Mouse (Mus musculus): Measurements from ENCODE around the gene Slc48a1. TPM values are rescaled to one million over a fixed set of nuclear protein-coding genes. Genes with fewer than 3 reads are reported as not detected.

Gene Slc48a1
- polyA plus RNA-seq, 1 experiment from 2014 or later, result 28.1 TPM

DNA sequence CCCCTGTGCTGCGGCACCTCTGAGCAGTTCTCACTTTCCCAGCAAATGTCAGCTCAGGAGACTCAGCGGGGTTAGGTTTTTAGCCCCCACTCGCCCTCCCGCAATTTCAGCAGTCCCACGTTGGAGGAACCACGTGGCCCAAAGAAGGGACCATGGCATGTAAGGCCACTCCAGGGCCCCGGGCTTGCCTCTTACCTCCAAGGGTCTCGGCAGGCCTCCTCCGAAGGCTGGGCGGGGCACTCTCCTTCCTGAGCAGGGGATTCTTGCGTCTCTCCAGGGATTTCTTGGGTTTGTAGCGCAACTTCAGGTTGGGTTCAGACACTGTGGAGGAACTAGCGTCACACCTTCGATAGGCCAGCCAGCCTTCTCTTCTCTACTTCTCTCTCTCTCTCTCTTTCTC lies 30.9 kb downstream of the Slc48a1 start:
- H3K4me3 ChIP-seq (ENCODE audit: low read depth, low read length), result no peak overlapping the region
- H3K27ac ChIP-seq (ENCODE audit: low read depth, low read length), result no peak overlapping the region
- H3K4me2 ChIP-seq (replicated peaks; ENCODE audit: low read depth, low read length), result no peak overlapping the region
- DNase-seq (ENCODE audit: low spot score) (no peak), ATAC-seq (ENCODE audit: low FRiP score) (no peak)
- no peaks in the 10 kb centered on the region; the same call in none of the 2 replicates for H3K36me3 ChIP-seq (ENCODE audit: control insufficient read depth, insufficient read depth, low read length)
- H3K4me1 ChIP-seq (replicated peaks; ENCODE audit: control insufficient read depth, insufficient read depth, low read length), result 0 out of 2 replicates have a peak, but pooled peaks cover 2% of the 10 kb centered on the region
- no peaks in the 10 kb centered on the region for H3K27me3 ChIP-seq (ENCODE audit: control insufficient read depth, insufficient read depth, low read length)
- no peak overlapping the region for H3K9ac ChIP-seq (ENCODE audit: low read depth, low read length)
- WGBS, result 81% methylated on average over 14 of the region's 14 CpGs
- no peaks in the 10 kb centered on the region for H3K9me3 ChIP-seq (ENCODE audit: control insufficient read depth, low read length)

- Histone ChIP-seq H3K27me3 (ENCODE audit: control insufficient read depth, insufficient read depth, low read length) (no peaks in the 10 kb centered on the region), H3K36me3 (ENCODE audit: control insufficient read depth, insufficient read depth, low read length) (no peaks in the 10 kb centered on the region; the same call in none of the 2 replicates), H3K27ac (ENCODE audit: low read depth, low read length) (no peak overlapping the region), H3K4me1 (replicated peaks; ENCODE audit: control insufficient read depth, insufficient read depth, low read length) (0 out of 2 replicates have a peak, but pooled peaks cover 2% of the 10 kb centered on the region), H3K9ac (ENCODE audit: low read depth, low read length) (no peak overlapping the region), H3K4me2 (replicated peaks; ENCODE audit: low read depth, low read length) (no peak overlapping the region), H3K9me3 (ENCODE audit: control insufficient read depth, low read length) (no peaks in the 10 kb centered on the region), H3K4me3 (ENCODE audit: low read depth, low read length) (no peak overlapping the region)
- WGBS, result 86% methylated on average over 5 of the region's 5 CpGs
- no peak for ATAC-seq (ENCODE audit: low FRiP score)
- DNase-seq (ENCODE audit: low spot score), result no peak
Measured at GRCm38 (mm10) chr15:97809942-97810341, 31.6 kb downstream of the Slc48a1 start.

DNA sequence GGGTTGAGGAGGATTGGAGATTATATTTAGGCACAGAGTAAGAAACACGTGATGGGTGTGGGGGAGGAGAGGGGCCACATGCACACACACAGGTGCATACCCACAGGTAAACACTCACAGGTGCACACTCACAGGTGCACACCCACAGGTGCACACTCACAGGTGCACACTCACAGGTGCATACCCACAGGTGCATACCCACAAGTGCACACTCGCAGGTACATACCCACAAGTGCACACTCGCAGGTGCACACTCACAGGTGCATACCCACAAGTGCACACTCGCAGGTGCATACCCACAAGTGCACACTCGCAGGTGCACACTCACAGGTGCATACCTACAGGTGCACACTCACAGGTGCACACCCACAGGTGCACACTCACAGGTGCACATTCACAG lies 32.1 kb downstream of the Slc48a1 start:
- H3K9ac ChIP-seq (ENCODE audit: low read depth, low read length), result no peak overlapping the region
- no peak overlapping the region for H3K27ac ChIP-seq (ENCODE audit: low read depth, low read length)
- no peaks in the 10 kb centered on the region; the same call in none of the 2 replicates for H3K36me3 ChIP-seq (ENCODE audit: control insufficient read depth, insufficient read depth, low read length)
- H3K4me3 ChIP-seq (ENCODE audit: low read depth, low read length), result no peak overlapping the region
- H3K4me1 ChIP-seq (replicated peaks; ENCODE audit: control insufficient read depth, insufficient read depth, low read length), result 0 out of 2 replicates have a peak, but pooled peaks cover 2% of the 10 kb centered on the region
- no peak overlapping the region for H3K4me2 ChIP-seq (replicated peaks; ENCODE audit: low read depth, low read length)
- H3K27me3 ChIP-seq (ENCODE audit: control insufficient read depth, insufficient read depth, low read length), result no peaks in the 10 kb centered on the region
- whole genome bisulfite sequencing, result 93% methylated on average over 5 of the region's 5 CpGs
- no peak for DNase-seq (ENCODE audit: low spot score)
- no peak for ATAC-seq (ENCODE audit: low FRiP score)
- H3K9me3 ChIP-seq (ENCODE audit: control insufficient read depth, low read length), result no peaks in the 10 kb centered on the region

DNA sequence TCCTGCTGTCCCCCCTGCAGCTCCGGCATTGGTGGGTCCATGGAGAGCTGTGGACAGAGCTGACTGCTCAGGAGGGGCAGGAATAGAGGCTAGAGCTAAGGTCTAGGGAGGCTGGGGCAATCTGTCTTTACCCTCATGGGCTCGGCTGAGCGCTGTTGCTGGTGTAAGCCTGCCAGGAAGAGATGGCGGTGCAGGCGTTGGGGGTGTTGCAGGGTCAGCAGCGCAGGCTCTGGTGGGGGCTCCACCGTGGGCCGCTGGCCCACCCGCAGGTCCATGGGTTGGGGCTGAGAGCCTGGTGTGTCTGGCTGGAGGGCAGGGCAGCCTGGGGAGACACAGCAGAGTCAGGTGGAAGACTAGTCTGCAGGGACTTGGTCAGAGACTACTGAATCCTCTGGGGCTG lies 33.0 kb downstream of the Slc48a1 start:
- WGBS, result 87% methylated on average over 9 of the region's 9 CpGs
- no peak overlapping the region for H3K4me2 ChIP-seq (replicated peaks; ENCODE audit: low read depth, low read length)
- no peak overlapping the region for H3K27ac ChIP-seq (ENCODE audit: low read depth, low read length)
- DNase-seq (ENCODE audit: low spot score), result no peak
- no peaks in the 10 kb centered on the region for H3K9me3 ChIP-seq (ENCODE audit: control insufficient read depth, low read length)
- H3K9ac ChIP-seq (ENCODE audit: low read depth, low read length), result no peak overlapping the region
- no peak for ATAC-seq (ENCODE audit: low FRiP score)
- no peaks in the 10 kb centered on the region for H3K27me3 ChIP-seq (ENCODE audit: control insufficient read depth, insufficient read depth, low read length)
- H3K4me3 ChIP-seq (ENCODE audit: low read depth, low read length), result no peak overlapping the region
- H3K4me1 ChIP-seq (replicated peaks; ENCODE audit: control insufficient read depth, insufficient read depth, low read length), result 0 out of 2 replicates have a peak, but pooled peaks cover 2% of the 10 kb centered on the region
- no peaks in the 10 kb centered on the region; the same call in none of the 2 replicates for H3K36me3 ChIP-seq (ENCODE audit: control insufficient read depth, insufficient read depth, low read length)

DNA sequence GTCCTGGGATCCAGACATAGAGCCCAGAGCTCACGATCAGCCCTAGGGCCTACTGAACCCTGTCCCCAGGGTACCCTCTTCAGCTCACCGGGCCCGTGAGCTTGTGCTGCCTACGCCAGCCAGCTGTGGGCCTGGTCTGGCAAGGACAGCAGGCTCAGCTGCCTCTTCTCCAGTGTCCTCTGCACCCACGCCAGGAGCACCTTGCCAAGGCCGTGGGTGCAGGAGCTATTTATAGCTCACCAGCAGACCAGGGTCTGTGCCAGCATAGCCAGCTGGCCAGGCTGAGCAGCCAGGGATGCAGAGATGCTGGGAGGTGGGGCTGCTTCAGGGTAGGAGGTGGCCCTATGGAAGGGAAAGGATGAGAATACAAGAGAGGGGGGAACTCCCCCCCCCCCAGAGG lies 33.8 kb downstream of the Slc48a1 start:
- no peak overlapping the region for H3K9ac ChIP-seq (ENCODE audit: low read depth, low read length)
- H3K9me3 ChIP-seq (ENCODE audit: control insufficient read depth, low read length), result no peaks in the 10 kb centered on the region
- 0 out of 2 replicates have a peak, but pooled peaks cover 2% of the 10 kb centered on the region for H3K4me1 ChIP-seq (replicated peaks; ENCODE audit: control insufficient read depth, insufficient read depth, low read length)
- H3K27ac ChIP-seq (ENCODE audit: low read depth, low read length), result no peak overlapping the region
- H3K4me3 ChIP-seq (ENCODE audit: low read depth, low read length), result no peak overlapping the region
- WGBS, result 86% methylated on average over 6 of the region's 6 CpGs
- no peak for ATAC-seq (ENCODE audit: low FRiP score)
- no peak overlapping the region for H3K4me2 ChIP-seq (replicated peaks; ENCODE audit: low read depth, low read length)
- no peak for DNase-seq (ENCODE audit: low spot score)
- H3K36me3 ChIP-seq (ENCODE audit: control insufficient read depth, insufficient read depth, low read length), result no peaks in the 10 kb centered on the region; the same call in none of the 2 replicates
- H3K27me3 ChIP-seq (ENCODE audit: control insufficient read depth, insufficient read depth, low read length), result no peaks in the 10 kb centered on the region

- H3K27me3 ChIP-seq (ENCODE audit: control insufficient read depth, insufficient read depth, low read length), result no peaks in the 10 kb centered on the region
- no peak for ATAC-seq (ENCODE audit: low FRiP score)
- no peaks in the 10 kb centered on the region for H3K9me3 ChIP-seq (ENCODE audit: control insufficient read depth, low read length)
- H3K4me2 ChIP-seq (replicated peaks; ENCODE audit: low read depth, low read length), result no peak overlapping the region
- no peaks in the 10 kb centered on the region; the same call in 1 of the 2 replicates for H3K36me3 ChIP-seq (ENCODE audit: control insufficient read depth, insufficient read depth, low read length)
- H3K4me3 ChIP-seq (ENCODE audit: low read depth, low read length), result no peak overlapping the region
- DNase-seq (ENCODE audit: low spot score), result no peak
- no peak overlapping the region for H3K9ac ChIP-seq (ENCODE audit: low read depth, low read length)
- WGBS, result 65% methylated on average over 7 of the region's 7 CpGs
- 0 out of 2 replicates have a peak, but pooled peaks cover 2% of the 10 kb centered on the region for H3K4me1 ChIP-seq (replicated peaks; ENCODE audit: control insufficient read depth, insufficient read depth, low read length)
- no peak overlapping the region for H3K27ac ChIP-seq (ENCODE audit: low read depth, low read length)
Measured at GRCm38 (mm10) chr15:97812875-97813274, 34.6 kb downstream of the Slc48a1 start.

- no peak overlapping the region for H3K4me2 ChIP-seq (replicated peaks; ENCODE audit: low read depth, low read length)
- no peaks in the 10 kb centered on the region for H3K9me3 ChIP-seq (ENCODE audit: control insufficient read depth, low read length)
- 0 out of 2 replicates have a peak, but pooled peaks cover 2% of the 10 kb centered on the region for H3K4me1 ChIP-seq (replicated peaks; ENCODE audit: control insufficient read depth, insufficient read depth, low read length)
- DNase-seq (ENCODE audit: low spot score) (no peak), ATAC-seq (ENCODE audit: low FRiP score) (no peak)
- H3K36me3 ChIP-seq (ENCODE audit: control insufficient read depth, insufficient read depth, low read length), result no peaks in the 10 kb centered on the region; the same call in 1 of the 2 replicates
- H3K9ac ChIP-seq (ENCODE audit: low read depth, low read length), result no peak overlapping the region
- H3K4me3 ChIP-seq (ENCODE audit: low read depth, low read length), result no peak overlapping the region
- H3K27ac ChIP-seq (ENCODE audit: low read depth, low read length), result no peak overlapping the region
- no peaks in the 10 kb centered on the region for H3K27me3 ChIP-seq (ENCODE audit: control insufficient read depth, insufficient read depth, low read length)
- 51% methylated on average over 21 of the region's 21 CpGs for WGBS
Measured at GRCm38 (mm10) chr15:97813452-97814204, 35.3 kb downstream of the Slc48a1 start.

GRCm38 (mm10) chr15:97814703-97815102 lies 36.4 kb downstream of the Slc48a1 start:
- ATAC-seq (ENCODE audit: low FRiP score) (no peak), DNase-seq (ENCODE audit: low spot score) (no peak)
- WGBS, result 49% methylated on average over 5 of the region's 5 CpGs
- no peak overlapping the region for H3K27ac ChIP-seq (ENCODE audit: low read depth, low read length)
- H3K27me3 ChIP-seq (ENCODE audit: control insufficient read depth, insufficient read depth, low read length), result no peaks in the 10 kb centered on the region
- H3K36me3 ChIP-seq (ENCODE audit: control insufficient read depth, insufficient read depth, low read length), result no peaks in the 10 kb centered on the region
- no peak overlapping the region for H3K4me3 ChIP-seq (ENCODE audit: low read depth, low read length)
- no peak overlapping the region; the same call in 1 of the 2 replicates for H3K9ac ChIP-seq (ENCODE audit: low read depth, low read length)
- no peaks in the 10 kb centered on the region for H3K9me3 ChIP-seq (ENCODE audit: control insufficient read depth, low read length)
- no peak overlapping the region for H3K4me2 ChIP-seq (replicated peaks; ENCODE audit: low read depth, low read length)
- H3K4me1 ChIP-seq (replicated peaks; ENCODE audit: control insufficient read depth, insufficient read depth, low read length), result 0 out of 2 replicates have a peak, but pooled peaks cover 2% of the 10 kb centered on the region

GRCm38 (mm10) chr15:97815254-97815653 lies 36.9 kb downstream of the Slc48a1 start:
- Histone ChIP-seq H3K27ac (ENCODE audit: low read depth, low read length) (no peak overlapping the region), H3K9ac (ENCODE audit: low read depth, low read length) (no peak overlapping the region), H3K36me3 (ENCODE audit: control insufficient read depth, insufficient read depth, low read length) (no peaks in the 10 kb centered on the region), H3K4me2 (replicated peaks; ENCODE audit: low read depth, low read length) (no peak overlapping the region), H3K4me1 (replicated peaks; ENCODE audit: control insufficient read depth, insufficient read depth, low read length) (0 out of 2 replicates have a peak, but pooled peaks cover 2% of the 10 kb centered on the region), H3K9me3 (ENCODE audit: control insufficient read depth, low read length) (no peaks in the 10 kb centered on the region), H3K4me3 (ENCODE audit: low read depth, low read length) (no peak overlapping the region), H3K27me3 (ENCODE audit: control insufficient read depth, insufficient read depth, low read length) (no peaks in the 10 kb centered on the region)
- WGBS, result 93% methylated on average over 4 of the region's 4 CpGs
- no peak for ATAC-seq (ENCODE audit: low FRiP score)
- DNase-seq (ENCODE audit: low spot score), result no peak
